Mouse (Mus musculus) cerebellum, adult 11-12 months (tissue): ENCODE results near the gene Asb11.

Experiments used
- DNase-seq: peaks from one replicate; pipeline ENCODE4 v3.0.0; 2022

Asb11 gene

GRCm38 (mm10) chrX:164446106-164446551 lies 9.3 kb downstream of the Asb11 start:
- DNase-seq: no peak

GRCm38 (mm10) chrX:164446835-164447681 lies 10.3 kb downstream of the Asb11 start:
- no peak for DNase-seq

DNA sequence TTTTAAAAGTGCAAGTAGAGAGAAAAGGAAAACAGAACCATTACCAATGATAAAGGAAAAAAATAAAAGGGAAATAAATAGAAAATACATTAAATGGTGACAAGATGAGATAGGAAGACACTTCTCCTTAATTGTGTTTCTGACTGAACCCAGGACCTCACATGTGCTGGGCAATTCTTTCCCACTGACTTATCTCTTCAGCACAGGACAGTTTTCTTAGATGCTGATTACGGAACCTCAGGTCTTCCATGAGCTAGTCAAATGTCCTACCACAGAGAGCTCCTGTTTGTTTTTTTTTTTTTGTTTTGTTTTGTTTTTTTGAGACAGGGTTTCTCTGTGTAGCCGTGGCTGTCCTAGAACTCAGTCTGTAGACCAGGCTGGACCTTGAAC lies 10.9 kb downstream of the Asb11 start:
- no peak for DNase-seq

GRCm38 (mm10) chrX:164449201-164449600 lies 12.4 kb downstream of the Asb11 start:
- no peak for DNase-seq

GRCm38 (mm10) chrX:164459205-164459878 lies 22.5 kb downstream of the Asb11 start:
- no peak for DNase-seq

DNA sequence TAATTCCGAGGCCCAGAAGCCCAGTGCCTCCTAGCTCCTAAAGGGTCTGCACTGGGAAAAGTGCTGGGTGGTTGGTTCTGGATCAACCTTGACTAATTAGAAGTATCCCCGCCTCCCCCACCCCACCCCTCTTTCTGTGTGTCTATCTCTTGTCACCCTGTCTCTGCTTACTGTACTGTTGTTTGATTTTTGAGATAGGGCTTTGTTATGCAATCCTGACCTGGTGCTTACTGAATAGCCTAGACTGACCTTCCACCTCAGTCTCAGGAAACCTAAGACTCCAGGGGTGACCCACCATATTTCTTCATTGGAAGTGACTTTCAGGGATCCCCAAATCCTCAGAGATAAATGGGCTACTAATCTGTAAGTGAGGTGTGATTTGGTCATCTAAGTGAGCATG lies 65.5 kb downstream of the Asb11 start:
- DNase-seq: no peak

- no peak for DNase-seq
These were observed 69.1 kb downstream of the Asb11 start, which contains the start of gene Asb9 for GRCm38 (mm10) chrX:164505709-164506498. Asb9 (plus strand) TSS chrX:164506327.

- no peak for DNase-seq
These were observed 70.3 kb downstream of the Asb11 start for GRCm38 (mm10) chrX:164507068-164507467.

GRCm38 (mm10) chrX:164508728-164509127 lies 71.9 kb downstream of the Asb11 start:
- no peak for DNase-seq
